Mouse (Mus musculus) limb, embryonic 14.5 days (tissue): ENCODE results near the gene Wnt10b. TPM values are rescaled to one million over a fixed set of nuclear protein-coding genes. Genes with fewer than 3 reads are reported as not detected.

Experiments used
- ATAC-seq: fragments of 200-750 bp; cut with Nextera tagmentation; 2 replicates; pipeline ENCODE4 v1.8.0; 2017; ENCODE audit warnings: low read depth, moderate number of reproducible peaks, moderate TSS enrichment; ENCODE audit not compliant: low FRiP score
- DNase-seq: peaks from one replicate; pipeline ENCODE4 v3.0.0-alpha.2; 2015; ENCODE audit warnings: low spot score
- H3K27ac ChIP-seq: fragments of 300-500 bp; sonication (generic); replicated peaks from 2 replicates; pipeline ENCODE4 v1.5.1; 2014; ENCODE audit warnings: low read depth, mild to moderate bottlenecking, low read length, moderate library complexity, mixed read lengths
- H3K27me3 ChIP-seq: fragments of 300-500 bp; sonication (generic); 2 replicates; pipeline ENCODE4 v1.6.1; 2014; ENCODE audit warnings: low read length, mixed read lengths; ENCODE audit not compliant: control insufficient read depth, insufficient read depth
- H3K36me3 ChIP-seq: fragments of 300-500 bp; sonication (generic); 2 replicates; pipeline ENCODE4 v1.6.1; 2014; ENCODE audit warnings: mild to moderate bottlenecking, low read length, moderate library complexity, mixed read lengths; ENCODE audit not compliant: control insufficient read depth, insufficient read depth
- H3K4me1 ChIP-seq: fragments of 300-500 bp; sonication (generic); 2 replicates; pipeline ENCODE4 v1.6.1; 2014; ENCODE audit warnings: antibody characterized with exemption, low read length, mixed read lengths; ENCODE audit not compliant: control insufficient read depth, insufficient read depth
- H3K4me2 ChIP-seq: fragments of 300-500 bp; sonication (generic); replicated peaks from 2 replicates; pipeline ENCODE4 v1.6.1; 2014; ENCODE audit warnings: low read depth, mild to moderate bottlenecking, low read length, moderate library complexity; ENCODE audit not compliant: severe bottlenecking
- H3K4me3 ChIP-seq: fragments of 300-500 bp; sonication (generic); replicated peaks from 2 replicates; pipeline ENCODE4 v1.5.1; 2014; ENCODE audit warnings: low read length
- H3K9ac ChIP-seq: fragments of 300-500 bp; sonication (generic); 2 replicates; pipeline ENCODE4 v1.6.1; 2014; ENCODE audit warnings: mild to moderate bottlenecking, low read depth, low read length, moderate library complexity; ENCODE audit not compliant: severe bottlenecking
- H3K9me3 ChIP-seq: fragments of 300-500 bp; sonication (generic); 2 replicates; pipeline ENCODE4 v1.6.1; 2016; ENCODE audit warnings: low read length; ENCODE audit not compliant: control insufficient read depth
- POLR2A ChIP-seq: fragments of 200-500 bp; IDR thresholded peaks from 2 replicates; pipeline ENCODE4 v1.8.0; 2012; ENCODE audit warnings: inconsistent platforms, mild to moderate bottlenecking, moderate library complexity, borderline replicate concordance; ENCODE audit not compliant: insufficient read depth, insufficient read length; ENCODE audit errors: extremely low read depth
- WGBS: fragments of 180-500 bp; shearing (Covaris S2); extraction: QIAGEN DNeasy Blood & Tissue Kit; methylation state at CpG from one replicate; pipeline ENCODE4 v1.1.7; 2014; 5-methylcytosine and 5-hydroxymethylcytosine counted together
- polyA plus RNA-seq, 2 experiments: library from polyadenylated mRNA; depleted of rRNA in 1 of 2; stranded (reverse) in 1 of 2; unstranded in 1 of 2; fragments of >200 nt; fragmentation: Nextera tagmentation in 1 of 2; extraction: Ambion mirVana in 1 of 2; gene quantifications; 2 replicates each; pipeline versions ENCODE4 v1.2.1 to v1.2.3; 2012 to 2014

Wnt10b gene
- polyA plus RNA-seq, 2 experiments, result 6.3 to 14.9 TPM

GRCm38 (mm10) chr15:98722854-98723253 is 55.1 kb downstream of the Wnt10b start:
- Histone ChIP-seq H3K9me3 (no peaks in the 10 kb centered on the region), H3K4me3 (no peak overlapping the region), H3K9ac (no peak overlapping the region), H3K27me3 (no peaks in the 10 kb centered on the region), H3K4me2 (no peak overlapping the region), H3K27ac (no peak overlapping the region), H3K36me3 (no peaks in the 10 kb centered on the region), H3K4me1 (peaks cover 15% of the 10 kb centered on the region)
- no peak for DNase-seq
- no peak for TF ChIP-seq POLR2A
- ATAC-seq, result no peak
- 57% methylated on average over 14 of the region's 14 CpGs for WGBS

GRCm38 (mm10) chr15:98722191-98722590 is 55.8 kb downstream of the Wnt10b start:
- no peak for ATAC-seq
- H3K36me3 ChIP-seq, result no peaks in the 10 kb centered on the region
- H3K9me3 ChIP-seq, result no peaks in the 10 kb centered on the region
- H3K4me3 ChIP-seq, result no peak overlapping the region
- no peak for TF ChIP-seq POLR2A
- no peaks in the 10 kb centered on the region for H3K27me3 ChIP-seq
- DNase-seq, result no peak
- H3K9ac ChIP-seq, result no peak overlapping the region
- no peak overlapping the region for H3K4me2 ChIP-seq
- WGBS, result 70% methylated on average over 8 of the region's 8 CpGs
- H3K4me1 ChIP-seq, result peaks cover 13% of the 10 kb centered on the region
- no peak overlapping the region for H3K27ac ChIP-seq

Other genes with a start within 250 kb of the Wnt10b start
- gene Kansl2, start 243.9 kb downstream of the Wnt10b start, polyA plus RNA-seq (2012; rRNA removed), result 99.8 and 105 TPM in 2 replicates
- gene Kansl2, start 243.9 kb downstream of the Wnt10b start, polyA plus RNA-seq (2014; fragmentation: Nextera tagmentation; extraction: Ambion mirVana), result 104 and 108 TPM in 2 replicates
- 19.4 and 21.6 TPM in 2 replicates for gene Ccnt1, start 207.2 kb downstream of the Wnt10b start, polyA plus RNA-seq (2012; rRNA removed)
- 45.3 and 53.4 TPM in 2 replicates for gene Ccnt1, start 207.2 kb downstream of the Wnt10b start, polyA plus RNA-seq (2014; fragmentation: Nextera tagmentation; extraction: Ambion mirVana)
- gene 4930415O20Rik, start 207.1 kb downstream of the Wnt10b start, polyA plus RNA-seq (2012; rRNA removed), result not detected in 2 replicates
- gene 4930415O20Rik, start 207.1 kb downstream of the Wnt10b start, polyA plus RNA-seq (2014; fragmentation: Nextera tagmentation; extraction: Ambion mirVana), result 0.37 TPM in 1 of 2 replicates, not detected in the other
- 74.0 and 82.0 TPM in 2 replicates for gene Adcy6, start 168.1 kb downstream of the Wnt10b start, polyA plus RNA-seq (2012; rRNA removed)
- 14.3 and 16.2 TPM in 2 replicates for gene Adcy6, start 168.1 kb downstream of the Wnt10b start, polyA plus RNA-seq (2014; fragmentation: Nextera tagmentation; extraction: Ambion mirVana)
- 75.2 and 105 TPM in 2 replicates for gene Cacnb3, start 147.3 kb downstream of the Wnt10b start, polyA plus RNA-seq (2012; rRNA removed)
- 33.9 and 40.8 TPM in 2 replicates for gene Cacnb3, start 147.3 kb downstream of the Wnt10b start, polyA plus RNA-seq (2014; fragmentation: Nextera tagmentation; extraction: Ambion mirVana)
- 47.0 and 54.0 TPM in 2 replicates for gene Ddx23, start 115.3 kb downstream of the Wnt10b start, polyA plus RNA-seq (2012; rRNA removed)
- 22.6 and 26.5 TPM in 2 replicates for gene Ddx23, start 115.3 kb downstream of the Wnt10b start, polyA plus RNA-seq (2014; fragmentation: Nextera tagmentation; extraction: Ambion mirVana)
- 1.1 and 1.5 TPM in 2 replicates for gene Rnd1, start 100.7 kb downstream of the Wnt10b start, polyA plus RNA-seq (2012; rRNA removed)
- gene Rnd1, start 100.7 kb downstream of the Wnt10b start, polyA plus RNA-seq (2014; fragmentation: Nextera tagmentation; extraction: Ambion mirVana), result 0.35 and 0.45 TPM in 2 replicates
- 0.48 and 0.55 TPM in 2 replicates for gene Ccdc65, start 69.9 kb downstream of the Wnt10b start, polyA plus RNA-seq (2012; rRNA removed)
- 0.40 and 0.87 TPM in 2 replicates for gene Ccdc65, start 69.9 kb downstream of the Wnt10b start, polyA plus RNA-seq (2014; fragmentation: Nextera tagmentation; extraction: Ambion mirVana)
- 58.9 and 90.9 TPM in 2 replicates for gene Fkbp11, start 50.0 kb downstream of the Wnt10b start, polyA plus RNA-seq (2012; rRNA removed)
- gene Fkbp11, start 50.0 kb downstream of the Wnt10b start, polyA plus RNA-seq (2014; fragmentation: Nextera tagmentation; extraction: Ambion mirVana), result 74.4 and 82.7 TPM in 2 replicates
- 75.0 and 96.4 TPM in 2 replicates for gene Arf3, start 14.9 kb downstream of the Wnt10b start, polyA plus RNA-seq (2012; rRNA removed)
- 37.4 and 39.6 TPM in 2 replicates for gene Arf3, start 14.9 kb downstream of the Wnt10b start, polyA plus RNA-seq (2014; fragmentation: Nextera tagmentation; extraction: Ambion mirVana)
- gene Wnt1, start 11.7 kb upstream of the Wnt10b start, polyA plus RNA-seq (2012; rRNA removed), result not detected in 2 replicates
- 0.08 TPM in 1 of 2 replicates, not detected in the other for gene Wnt1, start 11.7 kb upstream of the Wnt10b start, polyA plus RNA-seq (2014; fragmentation: Nextera tagmentation; extraction: Ambion mirVana)
- gene Ddn, start 31.3 kb upstream of the Wnt10b start, polyA plus RNA-seq (2012; rRNA removed), result 0.44 and 0.59 TPM in 2 replicates
- 0.14 TPM in 1 of 2 replicates, not detected in the other for gene Ddn, start 31.3 kb upstream of the Wnt10b start, polyA plus RNA-seq (2014; fragmentation: Nextera tagmentation; extraction: Ambion mirVana)
- gene Prkag1, start 53.4 kb upstream of the Wnt10b start, polyA plus RNA-seq (2012; rRNA removed), result 93.1 and 93.7 TPM in 2 replicates
- gene Prkag1, start 53.4 kb upstream of the Wnt10b start, polyA plus RNA-seq (2014; fragmentation: Nextera tagmentation; extraction: Ambion mirVana), result 81.3 and 82.3 TPM in 2 replicates
- gene Kmt2d, start 93.1 kb upstream of the Wnt10b start, polyA plus RNA-seq (2012; rRNA removed), result 27.1 and 27.3 TPM in 2 replicates
- 16.7 and 20.1 TPM in 2 replicates for gene Kmt2d, start 93.1 kb upstream of the Wnt10b start, polyA plus RNA-seq (2014; fragmentation: Nextera tagmentation; extraction: Ambion mirVana)
- 14.5 and 16.4 TPM in 2 replicates for gene Rhebl1, start 116.4 kb upstream of the Wnt10b start, polyA plus RNA-seq (2012; rRNA removed)
- 12.0 and 13.8 TPM in 2 replicates for gene Rhebl1, start 116.4 kb upstream of the Wnt10b start, polyA plus RNA-seq (2014; fragmentation: Nextera tagmentation; extraction: Ambion mirVana)
- gene Dhh, start 120.4 kb upstream of the Wnt10b start, polyA plus RNA-seq (2012; rRNA removed), result 1.4 and 2.0 TPM in 2 replicates
- gene Dhh, start 120.4 kb upstream of the Wnt10b start, polyA plus RNA-seq (2014; fragmentation: Nextera tagmentation; extraction: Ambion mirVana), result 0.72 and 1.1 TPM in 2 replicates
- 66.8 and 145 TPM in 2 replicates for gene Lmbr1l, start 140.1 kb upstream of the Wnt10b start, polyA plus RNA-seq (2012; rRNA removed)
- 5.5 and 7.8 TPM in 2 replicates for gene Lmbr1l, start 140.1 kb upstream of the Wnt10b start, polyA plus RNA-seq (2014; fragmentation: Nextera tagmentation; extraction: Ambion mirVana)
- 2,384 and 3,894 TPM in 2 replicates for gene Tuba1b, start 156.4 kb upstream of the Wnt10b start, polyA plus RNA-seq (2012; rRNA removed)
- 1,587 and 1,605 TPM in 2 replicates for gene Tuba1b, start 156.4 kb upstream of the Wnt10b start, polyA plus RNA-seq (2014; fragmentation: Nextera tagmentation; extraction: Ambion mirVana)
- gene Gm49450, start 175.4 kb upstream of the Wnt10b start, polyA plus RNA-seq (2012; rRNA removed), result 15.1 and 159 TPM in 2 replicates
- not detected in 2 replicates for gene Gm49450, start 175.4 kb upstream of the Wnt10b start, polyA plus RNA-seq (2014; fragmentation: Nextera tagmentation; extraction: Ambion mirVana)
- 1,030 and 1,250 TPM in 2 replicates for gene Tuba1a, start 175.6 kb upstream of the Wnt10b start, polyA plus RNA-seq (2012; rRNA removed)
- 1,263 and 1,288 TPM in 2 replicates for gene Tuba1a, start 175.6 kb upstream of the Wnt10b start, polyA plus RNA-seq (2014; fragmentation: Nextera tagmentation; extraction: Ambion mirVana)